Mouse (Mus musculus) kidney, adult 10 weeks (tissue): Measurements from ENCODE around the gene Gm9844. TPM values are rescaled to one million over a fixed set of nuclear protein-coding genes. Genes with fewer than 3 reads are reported as not detected.

Experiments used
- polyA plus RNA-seq: library from polyadenylated mRNA; stranded (reverse); fragments of 350-450 nt; fragmentation: Illumina TruSeq; extraction: RNeasy Lipid Tissue Mini Kit (QIAGEN cat#74804); gene quantifications from one replicate; pipeline ENCODE4 v1.2.3, GENCODE M21; 2014; ENCODE audit warnings: low read depth, low replicate concordance

Gene Gm9844
- not detected for polyA plus RNA-seq

DNA sequence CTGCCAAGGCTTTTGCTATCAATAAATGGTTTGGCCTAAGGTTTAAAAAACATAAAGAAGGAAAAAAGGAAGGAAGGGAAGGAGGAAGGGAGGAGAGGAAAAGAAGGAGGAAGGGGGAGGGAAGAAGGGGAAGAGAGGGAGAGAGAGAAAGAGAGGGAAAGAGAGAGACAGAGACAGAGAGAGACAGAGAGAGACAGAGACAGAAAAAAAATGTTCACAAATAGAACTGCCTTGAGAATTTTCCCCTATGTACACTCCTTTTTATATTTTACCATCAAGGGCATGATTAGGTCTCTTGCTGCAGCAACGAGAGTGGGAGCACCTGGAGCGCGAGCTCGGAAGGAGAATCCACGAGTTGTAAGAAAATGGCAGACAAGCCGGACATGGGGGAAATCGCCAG is at the start of gene Gm9844:
TSS of gene Gm9844 (plus strand) at position 301 of the 400 bp plus-strand sequence.

DNA sequence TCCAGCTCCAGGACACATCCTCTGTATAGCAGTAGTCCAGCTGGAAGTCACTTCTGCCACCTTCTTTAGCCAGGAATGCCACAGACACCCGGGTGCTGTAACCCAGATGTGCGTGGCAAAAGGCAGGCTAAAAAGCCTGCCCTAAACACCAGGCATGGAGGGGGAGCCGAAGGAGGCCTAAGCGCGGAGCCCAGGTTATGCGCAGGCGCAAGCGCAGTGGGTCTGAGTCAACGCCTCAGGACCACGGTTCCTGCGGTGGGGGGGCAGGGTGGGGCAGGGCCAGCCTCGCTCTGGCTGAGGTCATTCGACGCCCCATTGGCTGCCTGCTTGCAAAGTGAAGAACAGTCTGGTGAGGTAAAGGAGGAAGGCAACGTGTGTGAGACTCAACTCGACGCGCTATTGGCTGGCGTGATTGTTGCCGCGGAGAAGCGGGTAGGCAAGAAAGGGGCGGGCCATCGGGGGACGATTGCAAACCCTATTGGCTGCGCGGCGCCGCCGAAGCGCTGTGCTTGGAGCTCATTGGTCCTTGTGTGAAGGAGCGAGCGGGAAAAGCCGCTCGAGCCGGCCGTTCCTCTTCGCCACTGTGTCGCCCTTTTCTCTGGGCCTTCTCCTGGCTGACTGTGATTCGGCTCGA is 7.6 kb downstream of the Gm9844 start, which contains the start of the genes Lypd4 and Dmrtc2:
TSS of gene Lypd4 (minus strand) at position 410 of the 634 bp plus-strand sequence.
TSS of gene Dmrtc2 (plus strand) at position 526 of the 634 bp plus-strand sequence.

DNA sequence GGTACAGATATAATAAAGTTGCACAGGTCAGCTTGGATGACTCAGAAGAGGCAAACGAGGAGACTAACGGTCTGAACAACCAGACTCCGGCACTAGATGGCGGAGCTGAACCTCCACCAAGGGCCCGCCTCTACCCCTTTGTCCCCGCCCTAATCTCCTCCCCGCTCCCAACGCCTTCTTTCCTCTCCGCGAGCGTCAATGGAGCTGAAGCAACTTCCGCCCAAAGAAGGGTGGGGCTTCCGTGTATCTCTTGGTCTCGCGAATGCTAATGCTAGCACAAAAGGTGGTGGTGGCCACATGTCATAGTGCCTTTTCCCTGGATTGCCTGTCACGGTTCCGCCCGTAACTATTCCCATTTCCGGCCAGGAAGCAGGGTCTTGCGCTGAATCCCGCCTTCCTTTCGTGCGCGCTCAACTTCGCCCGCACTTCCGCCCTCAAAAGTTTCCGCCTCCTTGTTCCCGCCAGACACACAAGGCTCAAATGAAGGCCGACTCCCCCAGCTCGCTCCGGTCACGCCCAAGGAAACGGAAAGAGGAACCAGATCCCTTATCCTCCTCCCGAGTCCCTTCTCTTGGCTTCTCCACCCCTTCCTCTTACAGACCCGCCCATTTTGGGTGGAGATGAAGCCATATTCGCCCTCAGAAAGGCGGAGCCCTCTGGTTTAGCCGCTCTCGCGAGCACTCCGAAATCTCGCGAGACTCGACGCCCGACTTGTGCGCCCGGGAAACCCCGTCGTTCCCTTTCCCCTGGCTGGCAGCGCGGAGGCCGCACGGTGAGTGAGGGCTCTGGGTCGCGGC is 22.1 kb downstream of the Gm9844 start, which contains the start of gene Rps19:
TSS of gene Rps19 (plus strand) at position 476 of the 797 bp plus-strand sequence.

DNA sequence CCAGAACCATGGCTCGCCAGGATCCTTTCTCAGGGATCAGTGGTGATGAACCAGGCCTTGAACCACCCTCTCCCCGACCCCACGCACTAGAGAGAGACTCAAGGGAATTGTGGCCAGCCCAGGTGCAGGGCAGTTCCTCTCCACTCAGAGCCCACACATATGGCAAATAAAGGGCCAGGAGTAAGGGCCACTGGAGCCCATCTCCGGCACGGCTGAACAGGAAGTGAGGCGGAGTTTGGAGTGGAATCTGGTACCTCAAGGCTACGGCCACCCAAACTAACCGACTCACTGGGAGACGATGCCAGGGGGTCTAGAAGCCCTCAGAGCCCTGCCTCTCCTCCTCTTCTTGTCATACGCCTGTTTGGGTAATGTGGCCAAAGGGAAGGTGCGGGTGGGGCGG is 35.2 kb downstream of the Gm9844 start, which contains the start of gene Cd79a:
TSS of gene Cd79a (plus strand) at position 158 of the 400 bp plus-strand sequence.

DNA sequence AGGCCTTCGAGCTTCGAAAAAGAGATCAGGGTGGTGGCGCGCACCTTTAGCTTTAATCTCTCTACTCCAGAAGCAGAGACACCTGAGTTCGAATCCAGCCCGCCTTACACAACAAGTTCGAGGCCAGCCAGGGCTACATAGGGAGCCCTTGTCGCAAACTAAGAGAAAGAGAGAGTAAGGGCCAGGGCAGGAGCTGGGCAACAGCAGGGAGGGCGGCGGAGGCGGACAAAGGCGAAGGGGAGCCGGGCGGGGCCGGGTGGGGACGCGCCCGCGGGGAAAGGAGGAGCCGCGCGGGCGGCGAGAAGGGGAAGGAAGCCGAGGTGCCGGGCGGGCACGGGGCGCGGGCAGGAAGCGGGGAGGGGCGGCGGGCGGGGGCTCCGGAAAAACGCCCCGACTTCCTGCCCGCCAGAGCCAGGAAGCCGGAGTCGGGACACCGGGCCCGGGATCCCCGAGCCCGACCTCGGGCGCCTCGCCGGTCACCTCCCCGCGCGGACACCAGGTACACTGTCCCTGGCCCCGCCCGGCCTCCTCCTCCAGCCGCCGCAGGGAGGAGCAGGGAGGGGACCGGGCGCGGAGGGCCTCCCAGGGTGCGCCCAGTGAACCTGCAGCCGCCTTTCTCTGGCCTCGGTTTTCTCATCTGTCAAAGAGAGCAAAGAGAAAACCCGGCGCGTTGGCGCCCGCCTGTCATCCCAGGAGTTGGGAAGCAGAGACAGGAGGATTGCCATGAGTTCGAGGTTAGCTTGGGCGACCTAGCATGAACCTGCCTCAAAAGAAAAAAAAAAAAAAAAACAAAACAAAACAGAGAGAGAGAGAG is 40.8 kb downstream of the Gm9844 start, which contains the start of gene Arhgef1:
TSS of gene Arhgef1 (plus strand) at position 283 of the 814 bp plus-strand sequence.

Other genes starting within 250 kb of the Gm9844 start
- not detected for gene Lypd3, start 225.7 kb upstream of the Gm9844 start, polyA plus RNA-seq
- gene Tex101, start 185.5 kb upstream of the Gm9844 start, polyA plus RNA-seq, result not detected
- gene BC049730, start 153.0 kb upstream of the Gm9844 start, polyA plus RNA-seq, result not detected
- not detected for gene Gm4763, start 135.3 kb upstream of the Gm9844 start, polyA plus RNA-seq
- gene Cd177, start 101.9 kb upstream of the Gm9844 start, polyA plus RNA-seq, result not detected
- gene Ceacam10, start 85.0 kb upstream of the Gm9844 start, polyA plus RNA-seq, result not detected
- gene Lypd4, start 7.7 kb downstream of the Gm9844 start, polyA plus RNA-seq, result not detected
- not detected for gene Dmrtc2, start 7.8 kb downstream of the Gm9844 start, polyA plus RNA-seq
- 7.1 TPM for gene Rps19, start 22.2 kb downstream of the Gm9844 start, polyA plus RNA-seq
- not detected for gene Cd79a, start 35.2 kb downstream of the Gm9844 start, polyA plus RNA-seq
- 0.53 TPM for gene Arhgef1, start 40.7 kb downstream of the Gm9844 start, polyA plus RNA-seq
- not detected for gene Gm4881, start 82.3 kb downstream of the Gm9844 start, polyA plus RNA-seq
- not detected for gene Rabac1, start 110.5 kb downstream of the Gm9844 start, polyA plus RNA-seq
- gene Atp1a3, start 143.7 kb downstream of the Gm9844 start, polyA plus RNA-seq, result not detected
- not detected for gene Grik5, start 210.1 kb downstream of the Gm9844 start, polyA plus RNA-seq
- gene Zfp574, start 210.4 kb downstream of the Gm9844 start, polyA plus RNA-seq, result 0.61 TPM